Mouse (Mus musculus) brain, embryonic 14.5 days (tissue): ENCODE measurements around the gene Aldob. TPM values are rescaled to one million over a fixed set of nuclear protein-coding genes. Genes with fewer than 3 reads are reported as not detected.

ENCODE experiments used
- DNase-seq: peaks from one replicate; pipeline ENCODE4 v3.0.0-alpha.2; 2011; ENCODE audit warnings: low read depth
- CTCF ChIP-seq: fragments of 200-500 bp; IDR thresholded peaks from 2 replicates; pipeline ENCODE4 v1.5.1; 2012; ENCODE audit warnings: inconsistent platforms, mild to moderate bottlenecking, moderate library complexity, borderline replicate concordance; ENCODE audit not compliant: insufficient read depth, insufficient read length; ENCODE audit errors: extremely low read depth
- POLR2A ChIP-seq: fragments of 200-500 bp; IDR thresholded peaks from 2 replicates; pipeline ENCODE4 v1.6.1; 2012; ENCODE audit warnings: mild to moderate bottlenecking, inconsistent platforms, borderline replicate concordance; ENCODE audit not compliant: poor library complexity, insufficient read depth, insufficient read length, severe bottlenecking; ENCODE audit errors: extremely low read depth
- polyA plus RNA-seq: library from polyadenylated mRNA; depleted of rRNA; stranded (reverse); fragments of >200 nt; gene quantifications from 2 replicates; pipeline ENCODE4 v1.2.3, GENCODE M21; 2012; rRNA removed

The Aldob gene
- 0.81 and 1.1 TPM in 2 replicates for polyA plus RNA-seq

- no peak for DNase-seq
- TF ChIP-seq POLR2A: no peak
- no peak for TF ChIP-seq CTCF
These were observed at the start of gene Aldob for GRCm38 (mm10) chr4:49549383-49549782. Gene Aldob, minus strand, starts transcription at chr4:49549546.

- DNase-seq: peak; percentile 90
- TF ChIP-seq CTCF (no peak), POLR2A (peak; percentile 37; the same call in 1 of the 2 replicates)
These were observed 48.1 kb upstream of the Aldob start, which contains the start of gene Tmem246 for GRCm38 (mm10) chr4:49597183-49598100. Gene Tmem246, minus strand, starts transcription at chr4:49597876.

GRCm38 (mm10) chr4:49596846-49597182 is 47.5 kb upstream of the Aldob start:
- TF ChIP-seq POLR2A (no peak), CTCF (no peak)
- peak; percentile 49 for DNase-seq

- TF ChIP-seq POLR2A: no peak
- no peak for TF ChIP-seq CTCF
- DNase-seq: no peak
These were observed 40.8 kb upstream of the Aldob start for GRCm38 (mm10) chr4:49590152-49590551.

GRCm38 (mm10) chr4:49586811-49587210 is 37.5 kb upstream of the Aldob start:
- DNase-seq: no peak

GRCm38 (mm10) chr4:49585524-49586101 is 36.3 kb upstream of the Aldob start:
- DNase-seq: no peak
- TF ChIP-seq CTCF (no peak), POLR2A (no peak)

More at GRCm38 (mm10) chr4:49586811-49587210, 37.5 kb upstream of the Aldob start:
- TF ChIP-seq CTCF (no peak), POLR2A (no peak)

GRCm38 (mm10) chr4:49583965-49584831 is 34.9 kb upstream of the Aldob start:
- no peak for TF ChIP-seq POLR2A
- no peak for TF ChIP-seq CTCF
- DNase-seq: peak; percentile 55

- DNase-seq: no peak
- TF ChIP-seq POLR2A (no peak), CTCF (no peak)
These were observed 31.9 kb upstream of the Aldob start for GRCm38 (mm10) chr4:49581256-49581655.

GRCm38 (mm10) chr4:49572194-49572593 is 22.8 kb upstream of the Aldob start:
- TF ChIP-seq POLR2A (no peak), CTCF (no peak)
- DNase-seq: no peak

- TF ChIP-seq CTCF: peak; percentile 73; the same call in 1 of the 2 replicates
- TF ChIP-seq POLR2A: no peak
- DNase-seq: peak; percentile 86
These were observed 18.3 kb upstream of the Aldob start for GRCm38 (mm10) chr4:49567613-49568012.

GRCm38 (mm10) chr4:49559915-49560772 is 10.8 kb upstream of the Aldob start:
- peak; percentile 82 for DNase-seq
- TF ChIP-seq CTCF (no peak), POLR2A (no peak)

GRCm38 (mm10) chr4:49558181-49558580 is 8.8 kb upstream of the Aldob start:
- TF ChIP-seq CTCF (no peak), POLR2A (no peak)
- DNase-seq: no peak

- no peak for DNase-seq
- no peak for TF ChIP-seq CTCF
These were observed 8.0 kb upstream of the Aldob start for GRCm38 (mm10) chr4:49557375-49557774.

- DNase-seq: no peak
- TF ChIP-seq CTCF (no peak), POLR2A (no peak)
These were observed 4.0 kb upstream of the Aldob start for GRCm38 (mm10) chr4:49553380-49553779.
